Mouse (Mus musculus) CD8-positive naive resting alpha-beta T cell, adult 57 days (primary cell): Measurements from ENCODE around the gene Pheta1. TPM values are rescaled to one million over a fixed set of nuclear protein-coding genes. Genes with fewer than 3 reads are reported as not detected.

Experiments used
- total RNA-seq: library from RNA; stranded (reverse); gene quantifications from one replicate; pipeline ENCODE4 v1.2.4, GENCODE M21; 2023

Pheta1 gene
- 6.7 TPM for total RNA-seq

DNA sequence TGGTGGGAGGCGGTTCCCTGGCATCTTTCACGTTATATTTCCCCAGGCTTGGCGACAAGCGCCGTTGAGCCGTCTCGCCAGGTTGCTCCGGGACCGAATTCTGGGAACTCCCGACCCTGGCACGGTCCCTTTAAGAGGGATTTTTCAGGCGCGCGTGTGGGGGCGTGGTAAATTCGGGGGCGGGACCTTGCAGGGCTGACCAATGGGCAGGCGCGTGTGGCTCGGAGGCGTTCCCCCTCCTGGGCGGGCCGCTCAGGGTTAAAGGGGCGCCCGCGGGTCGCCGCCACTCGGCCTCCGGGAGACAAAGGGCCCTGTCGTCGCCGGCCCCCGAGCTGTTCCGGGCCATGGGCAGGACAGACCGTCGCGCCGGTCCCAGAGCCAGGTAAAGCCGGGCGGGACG, at the start of gene Pheta1:
Pheta1 (plus strand) TSS at position 242 of the 400 bp plus-strand sequence.

DNA sequence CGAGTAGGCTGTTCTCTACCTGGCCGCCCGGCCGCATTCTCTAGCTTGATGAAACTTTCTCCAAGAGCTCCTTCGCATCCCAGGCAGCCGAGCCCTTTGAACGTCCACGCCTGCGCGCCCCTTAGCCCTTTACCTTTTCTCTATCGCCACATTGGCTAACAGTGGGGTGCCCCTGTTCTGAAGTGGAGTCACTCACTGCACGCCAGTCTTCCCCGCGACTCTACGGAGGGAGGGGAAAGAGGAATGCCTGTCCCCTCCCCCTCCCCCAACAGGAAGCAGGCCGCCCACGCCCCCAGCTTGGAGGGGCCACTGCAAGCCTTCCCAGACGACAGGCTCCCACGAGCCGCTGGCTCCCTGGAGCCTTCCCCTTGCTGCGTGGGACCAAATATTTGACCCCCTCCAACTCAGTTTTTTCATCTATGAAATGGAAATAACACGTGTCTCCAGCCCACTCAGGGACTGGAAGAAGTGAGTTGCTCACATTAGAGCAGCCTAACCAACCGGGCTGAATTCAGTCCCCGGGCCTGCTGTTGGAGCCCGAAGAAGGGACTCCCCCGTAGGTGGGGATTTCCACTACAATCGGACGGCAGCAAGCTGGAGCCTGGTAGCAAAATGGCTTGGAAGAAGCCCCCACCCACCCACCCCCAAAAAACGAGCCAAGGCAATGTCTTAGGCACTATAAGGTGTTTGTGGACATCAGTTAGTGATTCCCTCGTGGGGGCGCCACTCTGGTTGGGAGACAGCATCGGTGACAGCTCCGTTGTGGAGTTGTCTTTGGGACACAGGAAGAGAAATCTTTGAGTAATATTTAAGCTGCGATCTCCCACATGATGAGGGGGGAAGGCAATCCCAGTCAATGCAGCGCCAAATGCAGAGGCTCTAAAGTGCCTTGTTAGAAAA, 11.1 kb upstream of the Pheta1 start, which contains the start of gene Sh2b3:
Sh2b3 (minus strand) TSS at position 206 of the 900 bp plus-strand sequence.

Other genes starting within 250 kb of the Pheta1 start
- 11.8 TPM for gene Acad12, start 230.0 kb upstream of the Pheta1 start, total RNA-seq
- 12.5 TPM for gene Acad10, start 188.5 kb upstream of the Pheta1 start, total RNA-seq
- 103 TPM for gene Brap, start 188.4 kb upstream of the Pheta1 start, total RNA-seq
- gene Atxn2, start 137.6 kb upstream of the Pheta1 start, total RNA-seq, result 99.3 TPM
- gene Sh2b3, start 11.3 kb upstream of the Pheta1 start, total RNA-seq, result 39.9 TPM
- not detected for gene Cux2, start 201.1 kb downstream of the Pheta1 start, total RNA-seq